Mouse (Mus musculus): Measurements from ENCODE around the gene Sestd1. TPM values are rescaled to one million over a fixed set of nuclear protein-coding genes. Genes with fewer than 3 reads are reported as not detected.

The Sestd1 gene
- polyA plus RNA-seq, 1 experiment = 19.1 TPM

DNA sequence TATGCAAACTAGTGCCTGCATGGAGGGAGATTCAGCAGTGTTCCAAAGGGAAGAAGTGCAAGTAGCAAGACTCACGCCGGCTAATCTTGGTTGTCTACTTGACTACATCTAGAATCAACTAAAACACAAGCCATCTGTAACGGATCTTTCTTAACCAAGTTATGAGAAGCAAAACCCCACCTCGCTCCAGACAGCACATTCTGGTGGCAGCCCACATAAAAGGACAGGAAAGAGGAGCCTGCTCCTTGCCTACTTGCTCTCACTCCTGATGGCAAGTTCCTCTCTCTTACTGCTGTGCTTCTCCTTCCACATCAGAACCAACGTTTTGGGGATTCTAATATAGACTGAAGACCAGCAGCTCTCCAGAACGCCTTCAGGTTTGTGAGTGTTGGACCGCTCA is 9.6 kb downstream of the Sestd1 start:
- DNase-seq (ENCODE audit: low spot score) = no peak

DNA sequence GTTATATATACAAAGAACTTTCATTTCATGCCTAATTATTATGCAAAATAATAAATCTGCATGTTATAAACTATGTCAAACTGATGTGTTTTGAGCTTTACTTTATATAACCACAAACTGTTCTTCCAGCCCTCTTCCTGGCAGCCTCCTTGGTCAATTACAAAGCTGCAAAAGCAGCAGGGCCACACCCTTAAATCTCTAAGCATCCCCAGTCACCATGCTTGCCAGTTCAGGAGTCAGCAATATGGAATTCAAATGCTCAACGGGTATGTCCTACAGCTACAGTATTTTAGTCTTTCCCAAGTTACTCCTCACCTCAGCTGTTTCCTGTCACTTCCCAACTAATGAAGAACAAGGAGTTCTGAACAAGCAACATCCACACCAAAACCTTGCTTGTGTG is 10.3 kb downstream of the Sestd1 start:
- no peak for DNase-seq (ENCODE audit: low spot score)

DNA sequence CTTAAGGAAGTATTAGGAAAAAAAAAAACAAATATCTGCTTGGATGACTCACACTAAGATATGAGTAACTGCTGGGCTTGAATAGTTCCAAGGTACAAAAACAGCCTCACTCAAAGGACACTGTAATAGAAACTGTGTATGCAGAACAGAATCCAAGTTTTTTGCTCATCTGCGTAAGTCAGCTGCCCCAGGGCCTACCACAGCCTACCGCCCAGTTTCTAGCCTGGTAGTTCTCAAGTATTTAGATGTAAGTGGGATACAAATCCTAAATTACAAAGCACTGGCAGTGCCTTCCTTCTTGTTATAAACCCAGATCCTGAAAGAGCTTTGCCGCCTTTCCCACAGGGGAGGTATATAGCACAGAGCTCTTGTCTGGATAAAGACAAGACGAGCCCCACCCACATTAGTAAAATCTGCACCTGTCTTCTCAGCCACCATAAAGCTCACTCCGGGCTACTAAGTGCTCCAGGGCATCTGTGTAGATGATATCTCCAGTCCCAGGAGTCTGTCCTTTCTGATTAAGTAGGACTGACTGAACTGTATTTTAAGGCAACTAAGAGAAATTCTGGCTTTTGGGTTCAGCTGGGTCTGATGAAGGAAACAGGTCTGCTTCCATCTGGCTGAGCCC is 11.7 kb downstream of the Sestd1 start:
- no peak for DNase-seq (ENCODE audit: low spot score)

DNA sequence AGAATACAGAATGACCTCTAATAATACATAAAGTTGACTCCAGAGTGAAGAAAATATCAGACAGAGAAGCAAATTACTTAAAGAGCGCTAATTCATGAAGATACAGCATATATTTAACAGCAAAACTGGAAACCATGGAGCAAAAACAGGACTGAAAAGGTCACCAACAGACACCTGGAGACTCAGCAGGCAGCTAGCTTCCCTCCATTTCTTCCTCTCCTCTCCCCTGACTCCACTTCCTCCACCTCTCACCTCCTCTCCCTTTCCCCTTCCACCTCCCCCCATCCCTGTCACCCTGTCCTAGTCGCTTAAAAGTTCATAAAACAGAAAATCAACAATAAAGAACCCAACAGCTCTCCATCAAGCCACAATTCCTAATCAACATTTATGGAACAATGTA is 13.5 kb downstream of the Sestd1 start:
- DNase-seq (ENCODE audit: low spot score) = no peak

DNA sequence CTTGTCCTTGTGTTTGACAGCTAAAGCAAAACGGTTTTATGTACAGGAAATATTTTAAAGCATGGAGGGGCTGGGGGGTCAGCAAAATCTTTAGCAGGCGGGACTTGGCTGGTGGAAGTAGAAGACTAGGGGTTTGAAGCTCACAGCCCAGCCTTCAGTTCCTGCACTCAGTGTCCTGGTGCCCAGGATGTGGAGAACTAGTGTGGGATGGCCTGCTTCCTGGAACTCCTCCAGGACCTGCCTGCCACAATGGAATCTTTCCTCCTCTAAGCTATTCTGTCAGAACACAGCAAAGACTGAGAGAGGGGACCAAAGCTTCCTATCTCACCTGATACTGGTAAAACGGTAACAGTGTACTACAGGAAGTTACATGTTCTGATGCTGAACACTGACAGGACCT is 14.4 kb downstream of the Sestd1 start:
- DNase-seq (ENCODE audit: low spot score) = no peak

DNA sequence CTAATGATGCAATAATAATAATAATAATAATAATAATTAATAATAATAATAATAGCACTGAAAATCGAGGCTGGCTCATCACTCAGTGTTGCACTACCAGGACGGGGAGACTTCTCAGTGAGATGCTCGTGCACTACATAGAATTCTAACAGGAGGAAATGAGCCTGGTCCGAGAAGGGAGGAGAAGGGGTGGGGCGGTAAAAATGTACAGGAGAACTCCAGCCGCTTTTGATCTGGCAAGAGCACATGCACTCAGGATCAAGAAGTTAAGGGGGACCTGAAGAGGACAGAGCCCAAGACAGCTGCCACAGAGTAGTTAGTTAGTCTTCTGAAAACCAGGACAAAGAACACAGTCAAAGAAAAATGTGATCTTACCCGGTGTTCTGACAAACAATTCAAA is 15.1 kb downstream of the Sestd1 start:
- DNase-seq (ENCODE audit: low spot score) = no peak

DNA sequence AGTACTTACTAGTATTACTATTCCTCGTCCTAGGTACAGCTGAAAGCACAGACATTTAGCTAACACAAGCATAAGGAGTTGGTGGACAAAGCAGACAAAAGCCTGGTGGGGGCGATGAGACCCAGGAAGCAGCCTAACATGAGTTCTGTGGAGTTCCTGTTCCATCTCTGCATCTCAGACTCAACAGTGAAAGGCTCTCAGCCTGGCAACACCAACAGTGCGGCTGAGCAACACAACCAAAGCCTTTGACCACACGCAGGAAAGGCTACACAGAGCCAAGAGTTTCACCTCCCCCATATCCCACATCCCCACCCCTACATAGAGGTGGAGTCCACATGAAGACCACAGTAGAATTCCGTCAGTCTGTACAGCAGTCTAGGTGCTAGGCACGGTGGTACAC is 15.8 kb downstream of the Sestd1 start:
- DNase-seq (ENCODE audit: low spot score) = no peak

DNA sequence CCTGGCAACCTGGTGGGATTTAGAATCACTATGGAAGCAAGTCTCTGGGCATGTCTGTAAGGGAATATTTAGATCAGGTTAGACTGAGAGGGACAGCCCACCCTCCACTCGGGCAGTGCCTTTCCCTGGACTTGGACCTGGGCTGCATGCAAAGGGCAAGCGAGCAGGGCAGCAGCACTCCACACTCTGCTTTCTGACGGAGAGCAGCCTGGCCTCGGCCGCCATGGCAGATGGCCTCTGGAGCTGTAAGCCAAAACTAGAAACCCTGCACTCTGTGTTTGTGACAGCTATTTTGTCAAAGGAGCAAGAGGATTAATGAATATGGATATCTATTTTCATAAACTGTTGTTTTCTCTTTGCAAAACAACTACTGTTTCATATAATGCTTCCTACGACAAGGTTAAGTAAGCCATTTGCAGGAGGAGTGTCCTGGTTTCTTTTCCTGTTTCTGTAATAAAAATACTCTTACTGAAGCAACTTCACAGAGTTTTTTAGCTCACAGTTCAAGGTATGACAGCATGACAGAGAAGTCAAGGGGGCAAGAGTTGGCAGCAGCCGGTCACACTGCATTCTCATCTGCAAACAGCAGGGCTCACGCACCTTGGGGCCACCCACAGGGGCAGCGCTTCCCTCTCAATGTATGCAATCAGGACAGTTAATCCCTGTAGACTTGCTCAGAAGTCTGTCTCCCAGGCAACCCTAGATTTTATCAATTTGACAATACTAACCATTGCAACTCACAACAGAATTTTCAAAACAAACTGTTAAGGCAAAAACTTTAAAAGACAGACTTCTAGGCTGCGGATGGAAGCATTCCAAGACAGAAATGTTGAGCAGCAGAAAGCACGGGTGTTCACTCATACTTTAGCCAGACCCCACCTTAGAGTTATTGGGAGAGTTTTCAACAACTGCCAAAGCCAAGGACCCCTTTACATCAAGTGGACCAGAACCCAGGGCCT is 16.6 kb downstream of the Sestd1 start:
- DNase-seq (ENCODE audit: low spot score) = no peak

DNA sequence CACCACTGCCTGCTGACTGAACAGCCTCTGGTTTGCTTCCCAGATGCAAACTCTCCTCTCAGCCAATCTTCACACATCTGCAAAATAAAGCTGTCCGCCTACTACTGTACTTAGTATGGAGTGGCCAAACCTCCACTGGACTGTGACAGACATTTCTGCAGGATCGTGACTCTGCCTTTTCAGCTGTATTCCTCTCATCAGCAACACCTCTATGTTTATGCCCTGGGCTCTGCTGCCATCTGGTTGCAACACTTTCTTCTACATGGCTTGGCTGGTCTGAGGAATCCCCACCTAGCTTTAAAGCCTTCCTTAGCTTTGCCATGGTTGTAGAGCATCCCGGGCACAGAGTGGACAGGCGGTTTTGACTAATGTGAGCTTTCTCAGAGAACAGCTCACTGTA is 20.3 kb downstream of the Sestd1 start:
- DNase-seq (ENCODE audit: low spot score) = no peak

DNA sequence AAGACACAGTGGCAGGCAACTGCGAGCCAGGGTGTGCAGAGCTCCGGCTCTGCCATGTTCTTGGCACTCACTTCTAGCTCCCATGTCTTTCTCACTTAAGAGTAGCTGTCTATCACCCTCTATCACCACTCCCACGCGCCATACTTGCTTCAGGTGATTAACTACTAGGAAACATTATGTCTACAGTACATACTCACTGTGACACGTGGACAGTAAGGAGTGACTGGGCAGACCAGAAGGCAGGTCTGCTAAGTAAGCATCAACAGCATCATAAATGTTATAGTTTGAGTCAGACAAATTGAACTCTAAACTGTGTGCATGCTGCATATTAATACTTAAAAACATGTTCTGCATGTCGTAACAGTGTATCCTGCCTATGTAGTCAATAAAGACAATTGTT is 27.2 kb downstream of the Sestd1 start:
- no peak for DNase-seq (ENCODE audit: low spot score)

DNA sequence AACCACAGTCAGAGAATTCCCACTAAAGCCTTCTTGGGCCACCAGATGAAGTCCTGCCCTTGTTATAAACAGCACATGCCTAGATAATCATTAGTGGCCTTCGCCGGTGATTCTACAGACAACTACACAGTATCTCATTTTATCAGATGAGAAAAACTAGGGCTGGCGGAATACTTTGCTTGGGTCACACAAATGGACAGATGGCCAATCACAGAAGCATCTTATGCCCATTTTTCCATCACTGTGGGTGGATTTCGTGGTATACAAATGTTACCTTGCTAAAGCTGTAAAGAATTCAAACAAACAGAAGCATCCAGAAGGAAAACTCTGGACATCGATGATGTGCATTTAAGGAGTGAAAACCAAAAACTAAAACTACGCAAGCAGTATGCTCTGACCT is 28.7 kb downstream of the Sestd1 start:
- no peak for DNase-seq (ENCODE audit: low spot score)

DNA sequence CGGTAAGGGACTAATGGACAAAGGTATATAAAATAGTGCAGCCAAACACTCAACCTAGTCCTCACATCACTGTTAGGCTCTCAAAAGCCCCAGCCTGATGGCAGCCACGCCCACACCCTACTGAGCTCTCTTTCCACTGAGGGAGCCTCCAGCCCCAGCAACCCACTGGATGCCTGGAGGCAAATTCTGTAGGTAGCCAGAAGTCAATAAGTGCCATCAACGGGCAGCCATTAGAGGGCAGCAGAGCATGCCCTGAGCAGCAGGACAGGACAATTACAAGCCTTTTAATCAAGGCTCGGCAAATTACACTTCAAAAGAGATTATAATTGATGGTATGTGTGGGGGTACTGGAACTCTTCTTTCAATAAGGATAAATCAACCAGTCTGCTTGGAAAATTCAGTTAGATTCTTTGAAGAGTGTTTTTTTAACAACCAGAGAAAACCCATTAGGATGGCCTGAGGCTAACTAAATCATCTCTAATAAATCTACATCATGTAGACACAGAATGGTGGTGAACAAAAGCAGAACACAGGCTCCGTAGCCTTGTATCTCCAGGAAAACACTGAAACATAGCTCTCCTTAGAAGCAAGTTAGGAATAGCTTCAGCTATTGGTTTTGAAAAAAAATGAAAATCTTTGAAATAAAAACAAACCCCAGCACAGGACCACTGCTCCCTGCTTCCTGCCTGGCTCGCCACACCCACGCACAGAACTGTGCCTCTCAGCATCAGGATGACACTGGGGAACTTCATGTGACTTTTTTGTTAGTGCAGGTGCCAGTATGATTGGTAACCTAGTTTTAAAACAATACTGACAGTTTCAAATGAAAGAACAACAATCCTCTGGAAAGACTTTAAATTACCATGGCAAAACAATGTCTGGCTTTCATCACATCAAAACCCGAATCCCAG is 30.4 kb downstream of the Sestd1 start:
- DNase-seq (ENCODE audit: low spot score) = no peak

DNA sequence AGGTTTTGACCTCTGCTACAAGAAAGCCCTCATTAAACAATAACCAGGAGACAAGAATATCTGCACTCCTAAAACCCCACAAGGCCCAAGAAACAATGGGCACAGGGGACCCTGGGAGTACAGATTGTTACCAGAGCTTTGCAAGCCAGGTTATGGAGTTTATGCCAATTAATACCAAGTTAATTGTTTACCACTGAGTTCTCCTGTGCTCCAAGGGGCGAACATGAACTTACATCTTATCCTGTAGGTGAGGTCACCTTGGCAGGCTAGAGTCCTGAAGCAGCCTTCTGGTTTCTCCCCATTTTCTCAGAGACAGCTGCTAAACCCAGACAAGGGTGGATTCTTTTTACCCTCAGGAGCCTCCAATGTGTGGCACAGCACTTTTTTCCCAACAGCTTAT is 32.0 kb downstream of the Sestd1 start:
- no peak for DNase-seq (ENCODE audit: low spot score)

DNA sequence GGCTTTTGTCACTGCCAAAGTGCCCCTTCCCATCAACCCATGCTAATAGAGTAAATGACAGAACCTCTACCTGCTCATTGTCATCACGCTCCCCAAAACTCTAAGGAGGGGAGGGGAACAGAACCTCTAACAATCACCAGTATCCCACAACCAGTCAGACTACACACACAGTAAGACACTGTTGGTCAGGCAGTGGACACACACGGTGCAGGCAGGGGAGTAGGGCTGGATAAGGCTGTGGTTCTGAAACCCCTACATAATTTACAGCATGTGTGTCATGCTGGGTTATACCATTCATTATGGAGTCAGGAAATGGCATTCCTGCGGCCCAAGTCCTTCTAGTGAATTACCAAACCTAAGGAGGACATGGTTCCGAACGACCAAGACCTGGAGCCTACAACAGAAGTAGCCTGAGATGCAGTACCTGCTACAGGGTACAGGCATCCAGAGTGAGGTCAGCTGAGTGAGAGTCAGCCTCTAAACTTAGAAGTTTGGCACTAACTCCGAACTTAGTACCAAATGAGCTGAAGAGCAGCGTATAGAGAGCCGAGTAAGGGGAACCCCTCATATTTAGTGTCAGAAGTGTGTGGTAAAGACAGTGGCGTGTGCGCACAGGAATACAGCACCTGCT is 33.1 kb downstream of the Sestd1 start:
- no peak for DNase-seq (ENCODE audit: low spot score)

DNA sequence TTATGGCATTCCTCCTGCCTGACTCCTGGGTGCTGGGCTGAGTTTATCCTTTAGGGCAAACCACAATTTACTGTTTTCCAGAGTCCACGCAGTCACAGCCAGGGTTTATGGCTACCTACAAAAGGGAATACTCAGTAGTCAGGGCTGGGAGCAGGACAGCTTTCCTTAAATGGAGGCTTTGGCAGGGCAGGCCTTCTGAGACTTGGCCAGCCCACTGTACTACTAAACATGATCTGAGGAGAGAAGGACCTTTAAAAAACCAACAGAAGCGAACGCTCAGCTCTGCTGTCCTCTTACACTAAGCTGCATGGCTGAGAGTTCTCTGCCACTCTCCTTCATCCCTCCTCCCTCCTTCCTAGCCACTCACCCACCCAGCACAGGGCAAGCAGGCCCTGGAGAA is 34.6 kb downstream of the Sestd1 start:
- no peak for DNase-seq (ENCODE audit: low spot score)

DNA sequence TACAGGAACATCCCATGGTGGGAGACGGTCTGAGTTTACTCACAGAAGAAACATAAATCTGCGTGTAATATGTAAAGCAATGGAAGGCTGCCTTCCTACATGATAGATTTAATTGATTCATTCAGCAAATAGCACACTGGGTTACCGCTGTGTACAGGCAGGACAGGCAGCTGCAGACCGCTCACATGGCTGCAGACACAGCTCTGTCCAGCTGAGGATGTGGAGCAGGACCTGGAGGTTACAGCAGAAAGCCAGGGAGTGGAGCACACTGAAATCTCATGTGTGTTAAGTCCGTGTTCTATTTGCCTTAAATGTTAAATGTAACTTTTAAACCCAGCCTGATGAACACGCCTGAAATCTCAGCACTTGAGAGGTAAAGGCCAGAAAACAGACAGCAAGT is 38.1 kb downstream of the Sestd1 start:
- no peak for DNase-seq (ENCODE audit: low spot score)

DNA sequence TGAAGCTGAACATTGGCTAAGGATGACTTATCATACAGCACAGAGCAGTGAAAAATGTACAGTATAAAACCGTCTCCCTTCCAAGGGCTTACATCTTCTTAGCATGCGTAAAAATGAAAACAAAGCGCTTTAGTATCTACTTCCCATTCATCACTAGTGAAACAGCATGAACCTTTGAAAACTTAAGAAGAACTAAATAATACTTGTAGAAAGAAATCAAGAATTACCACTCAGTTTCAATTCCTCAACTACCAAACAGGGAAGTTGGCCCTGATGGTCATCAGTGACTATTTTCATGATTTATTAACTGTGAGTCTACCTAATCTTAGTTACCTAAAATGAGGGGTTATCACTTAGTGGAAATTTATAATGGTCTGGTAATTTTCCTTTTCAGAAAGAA is 41.8 kb downstream of the Sestd1 start:
- DNase-seq (ENCODE audit: low spot score) = no peak

DNA sequence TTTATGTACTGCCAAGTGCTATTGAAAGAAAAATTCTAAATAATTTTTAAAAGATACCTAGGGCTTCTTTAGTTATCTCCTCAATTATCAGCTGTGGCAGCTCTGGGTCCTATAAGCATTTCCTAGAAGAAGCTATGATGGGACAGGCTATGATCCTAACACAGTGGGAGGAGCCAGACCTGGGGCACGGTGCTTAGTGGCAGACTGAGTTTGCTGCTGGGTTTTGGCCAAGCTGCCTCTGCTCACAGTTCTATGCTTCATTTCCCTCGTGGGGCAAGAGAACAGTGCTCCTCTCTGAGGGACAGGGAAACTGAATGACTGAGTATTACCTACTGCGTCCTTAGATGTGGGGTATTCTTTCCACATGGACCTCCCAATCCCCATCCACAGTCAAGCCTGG is 42.3 kb downstream of the Sestd1 start:
- DNase-seq (ENCODE audit: low spot score) = no peak

DNA sequence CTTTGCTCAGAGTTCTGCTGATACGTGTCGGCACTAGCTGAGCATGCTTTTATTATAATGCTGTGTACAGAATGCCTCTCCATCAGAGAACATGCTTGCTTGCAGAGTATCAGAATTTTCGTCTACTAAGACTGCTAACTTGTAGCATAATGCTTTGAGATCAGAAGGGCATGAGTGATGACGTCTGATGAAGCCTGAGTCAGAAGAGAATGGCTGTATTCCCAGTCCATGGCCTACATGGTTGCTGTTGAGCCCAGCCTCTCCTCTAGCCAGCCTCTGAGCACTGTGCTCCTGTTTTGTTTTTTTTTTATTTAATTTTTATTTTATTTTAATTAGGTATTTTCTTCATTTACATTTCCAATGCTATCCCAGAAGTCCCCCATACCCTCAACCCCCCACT is 43.5 kb downstream of the Sestd1 start:
- no peak for DNase-seq (ENCODE audit: low spot score)

DNA sequence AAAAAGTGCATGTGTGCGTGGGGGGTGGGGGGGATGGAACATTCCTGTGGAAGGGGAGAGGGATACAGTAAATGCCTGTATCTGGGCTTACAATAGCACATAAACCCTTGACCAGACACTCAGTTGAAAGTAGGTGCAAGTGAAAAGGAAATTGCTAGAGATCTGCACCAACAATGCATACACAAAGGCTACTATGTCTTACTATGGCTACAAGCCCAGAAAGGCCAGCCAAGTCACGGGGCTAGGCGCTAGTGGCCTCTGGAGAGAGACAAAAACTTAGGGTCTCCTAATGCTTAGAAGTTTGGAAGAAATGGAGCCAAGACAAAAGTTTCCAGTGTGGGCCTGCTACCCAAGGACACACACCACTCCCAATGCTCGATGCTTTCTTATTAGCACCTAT is 44.5 kb downstream of the Sestd1 start:
- no peak for DNase-seq (ENCODE audit: low spot score)

DNA sequence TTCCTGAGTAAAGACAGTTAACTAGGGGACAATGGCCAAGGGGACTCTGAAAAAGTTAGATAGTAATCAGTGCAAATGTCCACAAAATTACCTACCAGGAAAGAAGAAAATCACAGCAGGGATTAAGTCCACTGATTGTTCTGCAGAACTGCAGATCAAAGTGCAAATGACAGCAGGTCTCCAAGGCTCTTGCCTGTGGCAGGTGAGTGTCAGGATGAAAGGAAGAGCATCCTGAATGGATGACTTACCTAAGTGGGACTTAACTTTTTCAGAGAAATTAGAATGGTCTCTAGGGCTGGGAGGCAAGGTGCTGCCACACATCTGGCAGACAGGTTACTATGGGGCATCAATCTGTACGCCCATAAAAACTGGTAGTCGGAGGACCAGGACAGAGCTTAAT is 47.8 kb downstream of the Sestd1 start:
- no peak for DNase-seq (ENCODE audit: low spot score)

DNA sequence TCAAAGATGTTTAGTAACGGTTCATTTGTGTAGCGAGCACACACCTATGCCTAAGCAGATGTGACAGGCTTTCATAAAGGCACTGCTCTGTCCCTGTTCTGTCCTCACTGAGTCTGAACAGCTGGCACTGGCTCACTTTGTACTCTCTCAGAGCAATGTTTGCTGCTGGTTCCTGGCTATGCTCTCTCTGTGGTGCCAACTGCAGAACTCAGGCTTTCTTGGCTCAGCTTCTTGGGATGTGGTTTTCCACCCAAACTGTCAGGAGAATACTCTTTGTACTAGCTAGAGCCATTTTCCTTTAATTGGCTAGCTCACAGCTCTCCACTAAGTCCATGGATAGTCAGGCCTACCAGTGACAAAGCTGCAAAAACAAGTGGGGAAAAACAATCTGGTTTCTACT is 59.4 kb downstream of the Sestd1 start:
- DNase-seq (ENCODE audit: low spot score) = no peak

Data from urinary bladder, adult 2 months (tissue).